Mouse (Mus musculus) erythroblast, embryonic 14.5 days (primary cell): Measurements from ENCODE around the gene Mapk9.

Experiments used
- GATA1 ChIP-seq: IDR thresholded peaks from 2 replicates; pipeline ENCODE4 v1.6.1; 2012; ENCODE audit warnings: low read length, inconsistent platforms, mixed read lengths
- TAL1 ChIP-seq: IDR thresholded peaks from 3 replicates; pipeline ENCODE4 v1.6.1; 2012; ENCODE audit warnings: low read length, inconsistent platforms, mixed read lengths

DNA sequence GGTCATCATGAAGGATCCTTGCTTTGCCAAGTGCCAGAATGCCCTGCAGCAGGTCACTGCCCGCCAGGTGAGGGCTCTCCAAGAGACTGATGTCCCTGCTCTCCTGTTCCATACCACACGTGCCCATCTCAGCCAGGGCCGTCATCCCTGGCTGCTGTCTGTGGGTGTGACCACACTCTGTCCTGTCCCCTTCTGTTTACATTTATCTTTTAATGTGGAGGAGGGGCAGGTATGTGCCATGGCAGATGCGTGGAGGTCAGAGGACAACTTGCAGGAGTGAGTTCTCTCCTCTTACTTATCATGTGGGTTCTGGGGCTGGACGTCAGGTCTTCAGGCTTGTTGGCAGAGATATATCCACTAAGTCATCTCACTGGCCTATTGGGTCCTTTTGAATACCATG lies 13.6 kb upstream of the Mapk9 start:
- TF ChIP-seq TAL1 (no peak), GATA1 (no peak)
